Mouse (Mus musculus): Measurements from ENCODE around the gene Slc35c2.

The Slc35c2 gene

GRCm38 (mm10) chr2:165234613-165235291 lies 52.9 kb downstream of the Slc35c2 start, which contains the start of gene Cdh22:
Cdh22 (minus strand) TSS chr2:165234853.
- peak; percentile 23 for DNase-seq

DNA sequence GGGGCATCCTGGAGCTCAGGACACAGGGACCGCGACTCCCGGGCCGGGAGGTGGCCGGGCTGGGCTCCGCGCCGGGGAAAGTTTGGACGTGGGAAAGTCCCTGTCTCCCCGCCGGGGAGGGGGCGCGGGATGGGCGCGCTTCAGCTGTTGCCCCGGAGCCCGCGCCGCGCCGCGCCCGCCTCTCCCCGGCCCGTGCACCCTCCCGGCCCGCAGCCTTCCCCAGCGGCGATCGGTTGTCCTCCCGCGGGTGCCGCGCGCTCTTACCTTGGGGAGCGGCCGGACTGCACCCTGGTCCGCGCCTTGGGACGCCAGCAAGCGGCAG lies 53.4 kb downstream of the Slc35c2 start:
- no peak for DNase-seq

- peak; percentile 53 for DNase-seq
These were observed 54.0 kb downstream of the Slc35c2 start for GRCm38 (mm10) chr2:165233491-165234290.

- DNase-seq = no peak
These were observed 58.6 kb downstream of the Slc35c2 start for GRCm38 (mm10) chr2:165229050-165229449.
